Mouse (Mus musculus) liver, postnatal 0 days (tissue): ENCODE data around the gene Filip1l. TPM values are rescaled to one million over a fixed set of nuclear protein-coding genes. Genes with fewer than 3 reads are reported as not detected.

Experiments used
- ATAC-seq: fragments of 200-750 bp; cut with Nextera tagmentation; 2 replicates; pipeline ENCODE4 v1.8.0; 2017; ENCODE audit warnings: mild to moderate bottlenecking, moderate library complexity
- DNase-seq: peaks from one replicate; pipeline ENCODE4 v3.0.0-alpha.2; 2016
- H3K27ac ChIP-seq: fragments of 300-500 bp; sonication (generic); 2 replicates; pipeline ENCODE4 v1.5.1; 2014; ENCODE audit warnings: antibody characterized with exemption, moderate library complexity, mild to moderate bottlenecking, low read depth
- H3K27me3 ChIP-seq: fragments of 300-500 bp; sonication (generic); 2 replicates; pipeline ENCODE4 v1.6.1; 2014; ENCODE audit warnings: low read length, control low read depth, mixed read lengths; ENCODE audit not compliant: insufficient read depth
- H3K36me3 ChIP-seq: fragments of 300-500 bp; sonication (generic); replicated peaks from 2 replicates; pipeline ENCODE4 v1.6.1; 2014; ENCODE audit warnings: mild to moderate bottlenecking, control low read depth, low read length, moderate library complexity, mixed read lengths; ENCODE audit not compliant: insufficient read depth
- H3K4me1 ChIP-seq: fragments of 300-500 bp; sonication (generic); 2 replicates; pipeline ENCODE4 v1.6.1; 2014; ENCODE audit warnings: antibody characterized with exemption, mild to moderate bottlenecking, control low read depth; ENCODE audit not compliant: insufficient read depth
- H3K4me2 ChIP-seq: fragments of 300-500 bp; sonication (generic); 2 replicates; pipeline ENCODE4 v1.6.1; 2014; ENCODE audit warnings: low read depth, mild to moderate bottlenecking, low read length, moderate library complexity, mixed read lengths
- H3K4me3 ChIP-seq: fragments of 300-500 bp; sonication (generic); 2 replicates; pipeline ENCODE4 v1.5.1; 2014; ENCODE audit warnings: low read depth, low read length
- H3K9ac ChIP-seq: fragments of 300-500 bp; sonication (generic); replicated peaks from 2 replicates; pipeline ENCODE4 v1.6.1; 2014; ENCODE audit warnings: mild to moderate bottlenecking, moderate library complexity
- H3K9me3 ChIP-seq: fragments of 300-500 bp; sonication (generic); 2 replicates; pipeline ENCODE4 v1.6.1; 2016; ENCODE audit warnings: mild to moderate bottlenecking, control low read depth, low read length, mixed read lengths
- CTCF ChIP-seq: sonication (generic); IDR thresholded peaks from 2 replicates; pipeline ENCODE4 v1.5.1; 2016; ENCODE audit warnings: antibody characterized with exemption, low read depth
- EP300 ChIP-seq: IDR thresholded peaks from 2 replicates; pipeline ENCODE4 v1.6.1; 2016; ENCODE audit warnings: antibody characterized with exemption, low read depth, mild to moderate bottlenecking
- WGBS: fragments of 180-500 bp; shearing (Covaris S2); extraction: QIAGEN DNeasy Blood & Tissue Kit; methylation state at CpG from one replicate; pipeline ENCODE4 v1.1.7; 2014; ENCODE audit not compliant: insufficient replicate concordance; 5-methylcytosine and 5-hydroxymethylcytosine counted together
- polyA plus RNA-seq: library from polyadenylated mRNA; unstranded; fragments of >200 nt; fragmentation: Nextera tagmentation; extraction: Ambion mirVana; gene quantifications from 2 replicates; pipeline ENCODE4 v1.2.1, GENCODE M21; 2015

Filip1l gene
- polyA plus RNA-seq, 1 experiment from 2014 or later = 6.2 TPM

- H3K27ac ChIP-seq = no peak overlapping the region
- no peaks in the 10 kb centered on the region for H3K36me3 ChIP-seq
- ATAC-seq (no peak), DNase-seq (no peak)
- no peaks in the 10 kb centered on the region for H3K27me3 ChIP-seq
- no peaks in the 10 kb centered on the region for H3K4me1 ChIP-seq
- H3K9me3 ChIP-seq = no peaks in the 10 kb centered on the region
- no peak overlapping the region for H3K4me2 ChIP-seq
- no peak overlapping the region for H3K9ac ChIP-seq
- WGBS = 57% methylated on average over 6 of the region's 6 CpGs
- no peak overlapping the region for H3K4me3 ChIP-seq
- TF ChIP-seq EP300 (no peak), CTCF (no peak)
Measured at GRCm38 (mm10) chr16:57401702-57402101, 48.8 kb downstream of the Filip1l start.

DNA sequence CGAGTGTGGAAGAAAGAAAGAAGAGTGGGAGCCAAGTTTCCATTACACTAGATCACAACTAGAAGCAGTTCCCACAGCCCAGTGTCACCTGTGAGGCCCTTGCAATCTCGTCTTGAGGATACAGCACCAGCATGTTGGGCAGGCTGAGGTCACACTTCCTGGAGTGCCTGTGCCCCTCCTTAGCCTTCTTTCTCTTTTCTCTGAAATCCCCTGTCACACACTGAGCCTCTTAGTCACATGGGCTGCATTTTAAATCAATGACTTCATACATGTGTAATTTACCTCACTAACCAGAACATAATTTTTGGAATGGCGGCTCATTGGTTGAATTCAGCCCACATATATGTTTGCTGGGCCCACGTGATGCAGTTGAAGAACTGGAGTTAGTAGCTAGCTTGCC is 50.0 kb downstream of the Filip1l start:
- Histone ChIP-seq H3K4me2 (no peak overlapping the region), H3K4me3 (no peak overlapping the region), H3K4me1 (no peaks in the 10 kb centered on the region), H3K27me3 (no peaks in the 10 kb centered on the region), H3K9ac (no peak overlapping the region), H3K9me3 (no peaks in the 10 kb centered on the region), H3K27ac (no peak overlapping the region), H3K36me3 (no peaks in the 10 kb centered on the region)
- ATAC-seq (no peak), DNase-seq (no peak)
- TF ChIP-seq CTCF (no peak), EP300 (no peak)
- WGBS = 78% methylated on average over 4 of the region's 4 CpGs

- no peak for ATAC-seq
- Histone ChIP-seq H3K9me3 (no peaks in the 10 kb centered on the region), H3K4me3 (no peak overlapping the region), H3K27ac (no peak overlapping the region), H3K9ac (no peak overlapping the region), H3K4me1 (no peaks in the 10 kb centered on the region), H3K36me3 (no peaks in the 10 kb centered on the region), H3K27me3 (no peaks in the 10 kb centered on the region), H3K4me2 (no peak overlapping the region)
- WGBS = 77% methylated on average over 5 of the region's 5 CpGs
- TF ChIP-seq EP300 = no peak
- DNase-seq = no peak
Measured at GRCm38 (mm10) chr16:57403825-57404224, 50.9 kb downstream of the Filip1l start.

GRCm38 (mm10) chr16:57412766-57413165 is 59.9 kb downstream of the Filip1l start:
- no peak overlapping the region for H3K4me3 ChIP-seq
- no peaks in the 10 kb centered on the region for H3K4me1 ChIP-seq
- 45% methylated on average over 4 of the region's 4 CpGs for WGBS
- H3K4me2 ChIP-seq = no peak overlapping the region
- TF ChIP-seq EP300 (no peak), CTCF (no peak)
- H3K27me3 ChIP-seq = no peaks in the 10 kb centered on the region
- DNase-seq (no peak), ATAC-seq (no peak)
- no peak overlapping the region for H3K27ac ChIP-seq
- H3K9ac ChIP-seq = no peak overlapping the region
- H3K36me3 ChIP-seq = no peaks in the 10 kb centered on the region
- H3K9me3 ChIP-seq = no peaks in the 10 kb centered on the region

- Histone ChIP-seq H3K4me2 (no peak overlapping the region), H3K4me1 (no peaks in the 10 kb centered on the region), H3K9me3 (no peaks in the 10 kb centered on the region), H3K4me3 (no peak overlapping the region), H3K27me3 (no peaks in the 10 kb centered on the region), H3K27ac (no peak overlapping the region), H3K9ac (no peak overlapping the region), H3K36me3 (no peaks in the 10 kb centered on the region)
- ATAC-seq (no peak), DNase-seq (no peak)
- no peak for TF ChIP-seq CTCF
- TF ChIP-seq EP300 = no peak
- 84% methylated on average over 2 of the region's 2 CpGs for WGBS
Measured at GRCm38 (mm10) chr16:57416049-57416448, 63.2 kb downstream of the Filip1l start.

DNA sequence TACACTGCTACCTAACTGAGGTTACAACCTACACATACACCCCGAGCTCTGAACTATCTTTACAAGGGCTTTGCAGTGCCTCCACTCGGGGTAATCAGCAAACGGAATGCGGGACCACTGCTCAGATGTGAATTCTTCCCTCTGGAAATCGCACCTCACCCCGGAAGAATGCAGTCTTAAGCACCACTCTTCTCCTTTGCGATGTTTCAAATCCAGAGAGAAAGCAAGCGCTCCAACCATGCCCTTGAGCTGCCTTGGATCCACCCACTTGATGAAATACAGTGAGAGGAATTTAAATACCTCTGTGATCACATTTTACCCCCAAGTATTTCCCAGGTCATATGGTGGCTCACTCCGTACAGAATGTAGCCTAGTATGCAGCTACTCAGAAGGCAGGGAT is 64.1 kb downstream of the Filip1l start:
- no peak overlapping the region for H3K9ac ChIP-seq
- no peaks in the 10 kb centered on the region for H3K27me3 ChIP-seq
- DNase-seq (no peak), ATAC-seq (no peak)
- no peak for TF ChIP-seq EP300
- TF ChIP-seq CTCF = no peak
- H3K27ac ChIP-seq = no peak overlapping the region
- H3K4me1 ChIP-seq = no peaks in the 10 kb centered on the region; the same call in 1 of the 2 replicates
- no peaks in the 10 kb centered on the region for H3K36me3 ChIP-seq
- H3K4me2 ChIP-seq = no peak overlapping the region
- no peaks in the 10 kb centered on the region for H3K9me3 ChIP-seq
- no peak overlapping the region for H3K4me3 ChIP-seq
- WGBS = 81% methylated on average over 9 of the region's 9 CpGs

DNA sequence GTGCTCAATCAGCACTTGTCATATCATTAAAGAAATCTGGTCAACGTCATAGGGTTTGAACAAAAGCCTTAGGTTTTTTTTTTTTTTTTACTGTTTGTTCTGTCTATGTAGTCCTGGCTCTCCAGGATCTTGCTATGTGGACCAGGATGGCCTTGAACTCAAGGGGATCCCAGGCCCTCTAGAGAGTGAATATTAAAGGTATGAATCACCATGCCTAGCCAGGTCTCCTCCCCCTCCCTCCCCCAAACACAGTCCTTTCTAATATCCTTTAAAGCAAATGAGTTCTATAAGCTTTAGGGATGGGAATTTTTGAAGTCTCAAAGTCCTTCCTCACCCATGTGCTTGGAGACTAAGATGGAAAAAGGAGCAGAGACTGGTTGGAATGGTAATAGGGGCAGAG is 65.1 kb downstream of the Filip1l start:
- H3K27me3 ChIP-seq = no peaks in the 10 kb centered on the region
- H3K9ac ChIP-seq = no peak overlapping the region
- ATAC-seq (no peak), DNase-seq (no peak)
- no peak overlapping the region for H3K27ac ChIP-seq
- H3K36me3 ChIP-seq = no peaks in the 10 kb centered on the region
- WGBS = 64% methylated on average over 1 of the region's 1 CpGs
- H3K4me2 ChIP-seq = no peak overlapping the region
- H3K4me3 ChIP-seq = no peak overlapping the region
- peaks cover 3% of the 10 kb centered on the region for H3K4me1 ChIP-seq
- TF ChIP-seq EP300 = no peak
- no peak for TF ChIP-seq CTCF
- H3K9me3 ChIP-seq = no peaks in the 10 kb centered on the region
